Mouse (Mus musculus) intestine, embryonic 14.5 days (tissue): Measurements from ENCODE around the gene Olfr467. TPM values are rescaled to one million over a fixed set of nuclear protein-coding genes. Genes with fewer than 3 reads are reported as not detected.

Experiments used
- ATAC-seq: fragments of 200-750 bp; cut with Nextera tagmentation; replicated peaks from 2 replicates; pipeline ENCODE4 v1.8.0; 2017; ENCODE audit warnings: low read depth, moderate number of reproducible peaks, moderate TSS enrichment, moderate library complexity; ENCODE audit not compliant: low FRiP score, low TSS enrichment
- DNase-seq: peaks from one replicate; pipeline ENCODE4 v3.0.0-alpha.2; 2018; ENCODE audit warnings: low spot score
- H3K27ac ChIP-seq: fragments of 300-500 bp; sonication (generic); 2 replicates; pipeline ENCODE4 v1.5.1; 2014; ENCODE audit warnings: low read depth, mild to moderate bottlenecking, control low read depth
- H3K27me3 ChIP-seq: fragments of 300-500 bp; sonication (generic); replicated peaks from 2 replicates; pipeline ENCODE4 v1.6.1; 2014; ENCODE audit warnings: low read length, control low read depth; ENCODE audit not compliant: control insufficient read depth, insufficient read depth
- H3K36me3 ChIP-seq: fragments of 300-500 bp; sonication (generic); 2 replicates; pipeline ENCODE4 v1.6.1; 2014; ENCODE audit warnings: low read length, control low read depth; ENCODE audit not compliant: control insufficient read depth, insufficient read depth
- H3K4me1 ChIP-seq: fragments of 300-500 bp; sonication (generic); replicated peaks from 2 replicates; pipeline ENCODE4 v1.6.1; 2014; ENCODE audit warnings: low read length, control low read depth, mixed read lengths; ENCODE audit not compliant: control insufficient read depth, insufficient read depth
- H3K4me2 ChIP-seq: fragments of 300-500 bp; sonication (generic); 2 replicates; pipeline ENCODE4 v1.6.1; 2014; ENCODE audit warnings: low read length
- H3K4me3 ChIP-seq: fragments of 300-500 bp; sonication (generic); 2 replicates; pipeline ENCODE4 v1.5.1; 2014; ENCODE audit warnings: low read depth, low read length, control low read depth, mixed read lengths
- H3K9ac ChIP-seq: fragments of 300-500 bp; sonication (generic); 2 replicates; pipeline ENCODE4 v1.6.1; 2014; ENCODE audit warnings: mild to moderate bottlenecking, low read length
- H3K9me3 ChIP-seq: fragments of 300-500 bp; sonication (generic); 2 replicates; pipeline ENCODE4 v1.6.1; 2016; ENCODE audit warnings: low read length, control low read depth; ENCODE audit not compliant: control insufficient read depth
- WGBS: fragments of 180-500 bp; shearing (Covaris S2); extraction: QIAGEN DNeasy Blood & Tissue Kit; methylation state at CpG from one replicate; pipeline ENCODE4 v1.1.7; 2014; 5-methylcytosine and 5-hydroxymethylcytosine counted together
- polyA plus RNA-seq: library from polyadenylated mRNA; unstranded; fragments of >200 nt; fragmentation: Nextera tagmentation; extraction: Ambion mirVana; gene quantifications from 2 replicates; pipeline ENCODE4 v1.2.1, GENCODE M21; 2014

Olfr467 gene
- polyA plus RNA-seq: not detected in 2 replicates

DNA sequence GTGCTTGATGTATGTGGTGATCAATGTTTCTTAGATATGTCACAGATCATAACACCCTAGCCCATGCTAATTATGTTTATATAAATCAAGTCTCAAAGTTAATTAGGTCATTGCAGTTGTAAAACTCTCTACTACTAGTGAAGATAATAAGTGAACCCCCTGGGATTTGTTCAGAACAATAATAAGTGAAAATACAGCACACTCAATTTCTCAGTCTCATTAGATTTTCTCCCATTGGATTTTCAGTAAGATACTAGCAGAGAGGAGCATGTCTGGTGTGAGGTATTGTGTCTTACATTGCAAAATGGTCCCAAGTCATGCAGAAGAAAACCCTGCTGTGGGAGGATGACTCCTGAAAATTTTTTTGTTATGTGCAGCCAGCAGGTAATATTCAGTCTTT lies at the start of gene Olfr467:
Gene Olfr467 (plus strand): TSS at position 301 of the 400 bp plus-strand sequence.
- H3K4me1 ChIP-seq: no peaks in the 10 kb centered on the region
- no peaks in the 10 kb centered on the region for H3K9me3 ChIP-seq
- no peak within 1 kb of the TSS for H3K27ac ChIP-seq
- H3K27me3 ChIP-seq: no peaks in the 10 kb centered on the region
- ATAC-seq (no peak), DNase-seq (no peak)
- no peak within 1 kb of the TSS for H3K4me3 ChIP-seq
- no peak within 1 kb of the TSS for H3K4me2 ChIP-seq
- H3K9ac ChIP-seq: no peak within 1 kb of the TSS
- no peaks in the 10 kb centered on the region for H3K36me3 ChIP-seq

- Histone ChIP-seq H3K27ac (no peak overlapping the region), H3K36me3 (no peaks in the 10 kb centered on the region), H3K9ac (no peak overlapping the region), H3K4me3 (no peak overlapping the region), H3K4me1 (no peaks in the 10 kb centered on the region), H3K27me3 (no peaks in the 10 kb centered on the region), H3K9me3 (no peaks in the 10 kb centered on the region), H3K4me2 (no peak overlapping the region)
- ATAC-seq: no peak
- no peak for DNase-seq
- 65% methylated on average over 6 of the region's 6 CpGs for WGBS
These were observed 41.3 kb upstream of the Olfr467 start for GRCm38 (mm10) chr7:107770812-107771211.

DNA sequence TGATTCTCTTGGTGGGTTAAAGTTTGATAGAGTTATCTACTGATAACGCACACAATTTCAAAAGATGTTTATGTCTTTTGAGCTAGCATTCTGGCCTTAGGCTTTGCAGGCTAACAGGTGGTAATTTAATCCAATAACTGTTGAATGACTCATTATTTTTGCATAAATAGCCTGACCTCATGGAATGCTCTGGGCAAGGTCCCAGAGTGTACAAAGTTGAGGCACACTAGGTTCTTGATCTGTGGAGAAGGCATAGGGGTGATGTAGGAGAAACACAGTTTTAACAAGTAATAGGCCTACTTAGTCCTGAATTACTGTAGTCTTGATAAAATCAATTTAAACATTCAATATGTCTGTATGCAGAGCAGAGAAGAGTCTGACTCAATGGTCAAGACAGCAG lies 33.8 kb upstream of the Olfr467 start:
- 56% methylated on average over 1 of the region's 1 CpGs for WGBS
- Histone ChIP-seq H3K4me1 (no peaks in the 10 kb centered on the region), H3K27me3 (no peaks in the 10 kb centered on the region), H3K27ac (no peak overlapping the region), H3K4me2 (no peak overlapping the region), H3K9me3 (no peaks in the 10 kb centered on the region), H3K4me3 (no peak overlapping the region), H3K36me3 (no peaks in the 10 kb centered on the region), H3K9ac (no peak overlapping the region)
- no peak for DNase-seq
- no peak for ATAC-seq

GRCm38 (mm10) chr7:107779611-107780010 lies 32.5 kb upstream of the Olfr467 start:
- no peak overlapping the region for H3K9ac ChIP-seq
- no peak overlapping the region for H3K27ac ChIP-seq
- DNase-seq: no peak
- no peak overlapping the region for H3K4me2 ChIP-seq
- H3K4me1 ChIP-seq: no peaks in the 10 kb centered on the region
- no peak overlapping the region for H3K4me3 ChIP-seq
- no peaks in the 10 kb centered on the region for H3K36me3 ChIP-seq
- H3K9me3 ChIP-seq: no peaks in the 10 kb centered on the region
- WGBS: 43% methylated on average over 4 of the region's 4 CpGs
- no peaks in the 10 kb centered on the region for H3K27me3 ChIP-seq
- no peak for ATAC-seq

DNA sequence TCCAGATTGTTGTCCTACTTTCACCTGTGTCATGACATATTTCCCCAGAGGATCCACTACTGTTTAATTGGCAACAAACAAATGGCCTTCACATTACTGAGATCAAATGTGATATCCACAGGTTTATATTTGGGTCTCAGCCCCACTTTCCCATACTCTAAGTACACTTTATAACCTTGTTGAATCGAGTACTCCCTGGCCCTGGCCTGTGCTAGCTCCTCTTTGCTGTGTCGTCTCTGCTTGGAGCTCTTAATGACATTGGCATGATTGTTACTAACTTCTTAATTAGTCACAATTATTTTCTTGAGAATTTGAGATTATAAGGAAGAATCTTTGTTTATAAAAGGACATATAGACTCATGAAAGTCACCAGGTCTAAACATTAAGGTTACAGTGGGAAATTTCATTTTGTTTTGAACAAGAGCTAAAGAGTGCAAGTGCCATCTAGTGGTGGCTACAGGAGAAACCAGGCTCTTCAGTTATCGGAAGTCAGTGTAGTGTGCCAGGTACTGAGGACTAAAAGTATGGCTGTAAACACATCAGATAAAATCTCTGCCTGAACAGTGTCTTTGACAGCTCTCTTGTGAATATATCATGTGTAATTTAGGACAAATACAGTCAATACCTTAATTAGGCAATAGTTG lies 24.0 kb upstream of the Olfr467 start:
- 57% methylated on average over 3 of the region's 3 CpGs for WGBS
- no peaks in the 10 kb centered on the region for H3K36me3 ChIP-seq
- ATAC-seq: no peak
- no peak overlapping the region for H3K4me3 ChIP-seq
- H3K9me3 ChIP-seq: no peaks in the 10 kb centered on the region
- H3K27ac ChIP-seq: no peak overlapping the region
- no peak for DNase-seq
- H3K27me3 ChIP-seq: no peaks in the 10 kb centered on the region
- no peaks in the 10 kb centered on the region for H3K4me1 ChIP-seq
- no peak overlapping the region for H3K9ac ChIP-seq
- no peak overlapping the region for H3K4me2 ChIP-seq

GRCm38 (mm10) chr7:107796500-107796899 lies 15.6 kb upstream of the Olfr467 start:
- no peaks in the 10 kb centered on the region for H3K9me3 ChIP-seq
- no peak overlapping the region for H3K4me2 ChIP-seq
- 92% methylated on average over 2 of the region's 2 CpGs for WGBS
- no peaks in the 10 kb centered on the region for H3K36me3 ChIP-seq
- DNase-seq: no peak
- H3K9ac ChIP-seq: no peak overlapping the region
- no peak for ATAC-seq
- H3K27me3 ChIP-seq: no peaks in the 10 kb centered on the region
- no peak overlapping the region for H3K4me3 ChIP-seq
- no peaks in the 10 kb centered on the region for H3K4me1 ChIP-seq
- no peak overlapping the region for H3K27ac ChIP-seq

- no peak within 1 kb of the TSS for H3K4me3 ChIP-seq
- H3K4me2 ChIP-seq: no peak within 1 kb of the TSS
- H3K27ac ChIP-seq: no peak within 1 kb of the TSS
- H3K9ac ChIP-seq: no peak within 1 kb of the TSS
- no peak for DNase-seq
- no peaks in the 10 kb centered on the region for H3K4me1 ChIP-seq
- no peak for ATAC-seq
- 91% methylated on average over 2 of the region's 2 CpGs for WGBS
- no peaks in the 10 kb centered on the region for H3K36me3 ChIP-seq
- H3K27me3 ChIP-seq: no peaks in the 10 kb centered on the region
- H3K9me3 ChIP-seq: no peaks in the 10 kb centered on the region
These were observed 11.0 kb upstream of the Olfr467 start, which contains the start of gene Ovch2 for GRCm38 (mm10) chr7:107801108-107801507. Gene Ovch2 (minus strand): TSS chr7:107801208.

DNA sequence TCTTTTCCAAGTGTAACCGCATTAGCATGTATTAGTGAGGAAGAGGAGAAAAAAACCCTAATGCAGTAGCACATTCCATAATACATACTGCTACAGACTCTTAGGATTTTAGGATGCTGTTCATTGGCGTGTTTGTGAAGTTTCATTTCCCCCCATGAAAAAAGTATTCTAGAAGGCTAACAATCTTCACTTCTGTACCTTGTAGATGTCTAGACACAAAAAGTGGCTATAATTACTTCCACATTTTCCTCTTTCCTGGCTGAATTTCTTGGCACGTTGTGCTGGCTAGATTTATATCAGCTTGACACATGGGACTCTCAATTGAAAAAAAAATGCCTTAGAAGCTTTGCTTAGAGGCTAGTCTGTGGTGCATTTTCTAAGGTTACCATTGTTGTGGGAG lies 9.9 kb upstream of the Olfr467 start:
- no peak overlapping the region for H3K27ac ChIP-seq
- H3K9me3 ChIP-seq: no peaks in the 10 kb centered on the region
- no peak for ATAC-seq
- DNase-seq: no peak
- H3K27me3 ChIP-seq: no peaks in the 10 kb centered on the region
- WGBS: 72% methylated on average over 3 of the region's 3 CpGs
- no peaks in the 10 kb centered on the region for H3K36me3 ChIP-seq
- no peak overlapping the region for H3K4me3 ChIP-seq
- no peak overlapping the region for H3K4me2 ChIP-seq
- no peaks in the 10 kb centered on the region for H3K4me1 ChIP-seq
- no peak overlapping the region for H3K9ac ChIP-seq

- no peak for ATAC-seq
- no peaks in the 10 kb centered on the region for H3K27me3 ChIP-seq
- no peaks in the 10 kb centered on the region for H3K36me3 ChIP-seq
- no peaks in the 10 kb centered on the region for H3K4me1 ChIP-seq
- no peak overlapping the region for H3K27ac ChIP-seq
- no peak overlapping the region for H3K9ac ChIP-seq
- H3K4me3 ChIP-seq: no peak overlapping the region
- DNase-seq: no peak
- H3K9me3 ChIP-seq: no peaks in the 10 kb centered on the region
- no peak overlapping the region for H3K4me2 ChIP-seq
These were observed 7.4 kb downstream of the Olfr467 start for GRCm38 (mm10) chr7:107819442-107819841.
